ENCODE assay signal across 22 mouse cellular contexts in the genomic region with DNA sequence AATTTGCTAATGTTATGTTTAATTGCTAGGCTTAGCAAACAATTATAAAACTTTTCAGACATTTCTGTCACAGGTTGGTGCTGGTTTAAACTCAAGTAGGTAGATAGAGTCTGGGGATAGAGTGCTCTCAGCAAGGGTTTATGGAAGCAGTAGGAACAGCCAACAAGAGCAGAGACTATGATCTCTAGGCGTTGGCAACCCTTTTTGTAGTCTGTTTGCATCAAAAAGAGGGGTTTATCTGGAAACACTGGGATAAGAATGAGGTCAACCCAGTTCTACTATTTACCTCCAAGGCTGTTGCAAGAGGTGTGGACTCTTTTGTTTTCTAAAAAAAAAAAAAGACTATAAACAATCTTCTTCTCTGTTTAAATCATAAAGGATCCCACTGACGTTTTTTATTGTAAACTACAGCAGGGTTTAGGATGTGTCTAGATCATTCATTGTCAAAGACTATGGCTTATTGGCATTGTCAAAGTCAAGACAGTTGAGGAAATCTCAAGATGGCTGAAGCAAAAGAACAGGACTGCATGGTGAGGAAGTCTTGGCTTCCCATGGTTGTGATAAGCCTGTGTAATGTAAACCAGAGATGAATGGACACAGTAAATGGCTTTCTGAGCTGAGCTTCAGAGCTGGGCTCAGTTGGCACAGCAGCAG.
A peak's percentile ranks its signal among the peaks of the same experiment; 100 is the strongest.
DNase-seq lines count a peak whose midpoint lies in the region; ATAC-seq and TF ChIP-seq lines count a peak whose summit lies in the region.
"Had no signal": no experiment of that assay in that cellular context is flagged by ENCODE, and none has a peak within 500 bp of the region (broad histone marks: within the 10 kb centered on the region; RNA-seq: fewer than 3 reads in every experiment).

No protein-coding gene starts in this region.

- 24% methylated on average over 2 of the region's 2 CpGs for WGBS in large intestine, adult 2 months
- 55% methylated on average over 2 of the region's 2 CpGs for WGBS in kidney, embryonic 14.5 days

- ATAC-seq in kidney, embryonic 14.5 days (ENCODE audit: low FRiP score, low TSS enrichment): no peak
- ATAC-seq: forebrain, embryonic 13.5 days; forebrain, embryonic 16.5 days; hindbrain, postnatal 0 days; inflammation-experienced regulatory T-cells, adult 6 months had no signal

- peak overlapping the region; percentile 69 for H3K27ac ChIP-seq in ES-Bruce4 (ENCODE audit: insufficient read depth, low read length)
- H3K27ac ChIP-seq in kidney, embryonic 14.5 days (ENCODE audit: low read depth, low read length): no peak overlapping the region
- H3K27ac ChIP-seq: forebrain, embryonic 10.5 days; forebrain, embryonic 13.5 days; hindbrain, embryonic 10.5 days; hindbrain, embryonic 14.5 days; hindbrain, postnatal 0 days had no signal

- H3K36me3 ChIP-seq in ES-Bruce4 (ENCODE audit: control insufficient read depth, insufficient read depth, low read length, poor library complexity, severe bottlenecking): no peaks in the 10 kb centered on the region
- H3K36me3 ChIP-seq in kidney, embryonic 14.5 days (ENCODE audit: control insufficient read depth, insufficient read depth, low read length): no peaks in the 10 kb centered on the region
- H3K36me3 ChIP-seq: forebrain, embryonic 10.5 days; hindbrain, embryonic 10.5 days had no signal

- H3K9me3 ChIP-seq in ES-Bruce4 (replicated peaks; ENCODE audit: control insufficient read depth, insufficient read depth, low read length, poor library complexity, severe bottlenecking): no peaks in the 10 kb centered on the region
- no peaks in the 10 kb centered on the region for H3K9me3 ChIP-seq in kidney, embryonic 14.5 days (ENCODE audit: control insufficient read depth, low read length)
- H3K9me3 ChIP-seq: forebrain, embryonic 10.5 days; forebrain, embryonic 13.5 days; hindbrain, embryonic 10.5 days had no signal

- DNase-seq in heart, adult 11 months: peak; percentile 34
- no peak for DNase-seq in heart, postnatal 4 days
- DNase-seq in R1 (ENCODE audit: low read depth, low spot score): peak; percentile 77
- DNase-seq in large intestine, adult 2 months (ENCODE audit: low read depth, low spot score): peak; percentile 27
- DNase-seq in adrenal gland, adult (ENCODE audit: inconsistent age in 2 of 2, low spot score in 1 of 2): no peak
- DNase-seq: adrenal gland, adult 8-10 months; adrenal gland, postnatal 25 days; cerebellum, adult 18-20 months; cerebellum, adult 9-10 months; cerebellum, postnatal 14 days; gastrocnemius, postnatal 10 days; gastrocnemius, postnatal 36 days had no signal

- no peaks in the 10 kb centered on the region for H3K27me3 ChIP-seq in ES-Bruce4 (ENCODE audit: control insufficient read depth, insufficient read depth, low read length, poor library complexity, severe bottlenecking)
- no peaks in the 10 kb centered on the region for H3K27me3 ChIP-seq in kidney, embryonic 14.5 days (ENCODE audit: control insufficient read depth, insufficient read depth, low read length)
- H3K27me3 ChIP-seq: forebrain, embryonic 13.5 days had no signal

- no peak overlapping the region for H3K9ac ChIP-seq in ES-Bruce4 (ENCODE audit: low read depth, poor library complexity, severe bottlenecking)
- H3K9ac ChIP-seq in kidney, embryonic 14.5 days (ENCODE audit: low read depth, low read length): no peak overlapping the region
- H3K9ac ChIP-seq: forebrain, embryonic 13.5 days; hindbrain, embryonic 14.5 days had no signal

- H3K4me3 ChIP-seq in ES-Bruce4 (ENCODE audit: low read depth, low read length): no peak overlapping the region
- H3K4me3 ChIP-seq in kidney, embryonic 14.5 days (ENCODE audit: low read length): no peak overlapping the region
- H3K4me3 ChIP-seq: forebrain, embryonic 10.5 days; forebrain, embryonic 13.5 days; hindbrain, embryonic 10.5 days had no signal

- H3K4me1 ChIP-seq in ES-Bruce4 (ENCODE audit: control insufficient read depth, insufficient read depth, low read length): peaks cover 3% of the 10 kb centered on the region
- no peaks in the 10 kb centered on the region for H3K4me1 ChIP-seq in kidney, embryonic 14.5 days (ENCODE audit: control insufficient read depth, insufficient read depth, low read length)
- H3K4me1 ChIP-seq: forebrain, embryonic 10.5 days; forebrain, embryonic 13.5 days; hindbrain, embryonic 10.5 days had no signal

- no peak for TF ChIP-seq EP300 in ES-Bruce4 (IDR thresholded peaks at IDR 0.05; ENCODE audit: insufficient read depth, low read depth, low read length)

- no peak for TF ChIP-seq CTCF in ES-Bruce4 (IDR thresholded peaks at IDR 0.05; ENCODE audit: low read depth, low read length)

- H3K4me2 ChIP-seq in kidney, embryonic 14.5 days (replicated peaks; ENCODE audit: low read depth, low read length): no peak overlapping the region
- H3K4me2 ChIP-seq: forebrain, embryonic 13.5 days; heart, embryonic 11.5 days; hindbrain, embryonic 14.5 days had no signal

- TF ChIP-seq POLR2A in ES-Bruce4 (IDR thresholded peaks at IDR 0.05; ENCODE audit: insufficient read depth, low read length): no peak

Comparison
In these comparisons a context has a peak if more than half of its experiments do, and no peak if none do; other contexts are left out.
1. DNase-seq: peak in heart, adult 11 months (single experiment), R1 (single experiment) and large intestine, adult 2 months (single experiment); none in heart, postnatal 4 days (single experiment) and adrenal gland, adult (0 of 2).